Mouse (Mus musculus): ENCODE data around the gene Elf1.

- TF ChIP-seq TCF12 (IDR thresholded peaks at IDR 0.05; ENCODE audit: low read depth, low read length) (no peak), CTCF (IDR thresholded peaks at IDR 0.05 in 2 of 3, conservative IDR thresholded peaks at IDR 0.05 in 1 of 3; ENCODE audit: control insufficient read depth in 1 of 3, insufficient read depth in 1 of 3, low read depth in 2 of 3, low read length in 3 of 3, poor library complexity in 1 of 3, severe bottlenecking in 1 of 3) (no peak), GATA1 (IDR thresholded peaks at IDR 0.05; ENCODE audit: low read depth, low read length) (no peak), SMC3 (IDR thresholded peaks at IDR 0.05; ENCODE audit: low read depth, low read length) (no peak)
Observed at GRCm38 (mm10) chr14:79537463-79537862, 56.5 kb downstream of the Elf1 start.

Measured in MEL (cell line).